Mouse (Mus musculus): ENCODE measurements around the gene Mylk2.

Mylk2 gene

DNA sequence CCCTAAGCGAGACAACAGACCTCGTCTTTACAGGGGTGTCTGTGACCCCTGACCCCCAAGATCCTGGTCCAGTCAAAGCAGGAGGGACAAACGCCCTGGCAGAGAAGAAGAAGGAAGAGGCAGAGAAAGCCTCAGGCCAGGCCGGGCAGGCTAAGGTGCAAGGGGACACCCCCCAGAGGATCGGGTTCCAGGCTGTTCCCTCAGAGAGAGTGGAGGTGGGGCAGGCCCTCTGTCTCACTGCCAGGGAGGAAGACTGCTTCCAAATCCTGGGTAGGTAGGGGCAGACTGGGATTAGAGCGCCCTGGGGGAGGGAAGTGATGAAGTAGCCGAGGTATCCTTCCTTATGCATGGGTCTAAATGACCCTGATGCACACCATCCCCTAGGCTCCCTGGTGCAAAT, 2.3 kb downstream of the Mylk2 start:
- in situ Hi-C loops (cut with MseI, MboI), result loop anchor here in 1 of 2 experiments (10.0 kb wide), 1 partner anchor 231 kb away; no protein-coding TSS in a partner anchor

DNA sequence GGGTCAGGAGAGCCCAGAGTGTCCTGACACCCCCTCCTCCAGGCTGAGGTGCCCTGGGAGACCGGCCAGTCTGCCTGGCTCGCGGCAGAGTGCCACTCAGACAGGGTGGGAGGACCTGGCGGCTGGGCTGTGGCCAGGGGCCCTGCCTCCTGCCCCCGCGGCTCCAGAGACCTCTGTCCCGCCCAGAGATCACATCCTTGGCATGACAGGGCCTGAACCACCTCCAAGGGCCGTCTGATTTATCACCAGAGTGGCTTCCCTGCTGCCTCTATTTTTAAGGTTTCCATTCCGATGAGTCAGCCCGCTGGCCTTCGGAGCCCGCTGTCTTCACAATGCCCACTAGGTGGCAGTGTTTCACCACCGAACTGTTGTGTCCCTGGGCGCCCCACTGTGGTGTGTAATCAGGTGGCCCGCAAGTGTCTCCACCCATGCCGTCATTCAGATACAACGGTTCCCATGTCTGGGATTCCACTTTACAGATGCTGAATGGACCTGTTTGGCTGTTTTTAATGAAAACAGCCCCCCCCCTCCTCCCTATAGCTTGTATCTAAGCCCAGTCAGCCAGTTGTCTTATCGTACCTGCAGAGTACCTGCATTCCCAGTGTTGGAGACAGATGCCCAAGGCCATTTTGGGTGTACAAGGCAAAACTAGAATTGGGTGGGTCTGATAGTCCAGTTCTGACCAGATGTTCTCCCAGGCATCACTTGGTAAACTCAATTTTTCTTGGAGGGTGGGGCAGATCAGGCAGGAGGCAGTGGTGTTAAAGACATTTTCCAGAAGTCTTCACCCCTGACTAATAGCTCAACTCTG, 3.4 kb downstream of the Mylk2 start:
- in situ Hi-C loops (cut with MseI, MboI), result loop anchor here in 1 of 2 experiments (10.0 kb wide), 1 partner anchor 230 kb away; no protein-coding TSS in a partner anchor

DNA sequence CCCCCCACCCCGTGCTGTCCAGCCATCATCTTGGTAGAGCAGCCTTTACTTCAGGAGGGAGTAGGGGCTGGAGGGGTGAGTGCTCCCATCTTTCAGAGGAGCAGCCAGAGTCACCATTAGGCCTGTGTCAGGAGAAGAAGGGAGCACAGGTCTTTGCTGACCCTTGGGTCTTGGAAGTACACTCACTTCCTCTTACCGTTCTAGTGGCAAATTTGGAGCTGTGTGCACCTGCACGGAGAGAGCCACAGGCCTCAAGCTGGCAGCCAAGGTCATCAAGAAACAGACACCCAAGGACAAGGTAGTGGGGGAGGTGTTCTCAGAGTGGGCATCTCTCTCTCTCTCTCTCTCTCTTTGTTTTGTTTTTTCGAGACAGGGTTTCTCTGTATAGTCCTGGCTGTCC, 4.3 kb downstream of the Mylk2 start:
- in situ Hi-C loops (cut with MseI, MboI), result loop anchor here in 1 of 2 experiments (10.0 kb wide), 1 partner anchor 229 kb away; no protein-coding TSS in a partner anchor

DNA sequence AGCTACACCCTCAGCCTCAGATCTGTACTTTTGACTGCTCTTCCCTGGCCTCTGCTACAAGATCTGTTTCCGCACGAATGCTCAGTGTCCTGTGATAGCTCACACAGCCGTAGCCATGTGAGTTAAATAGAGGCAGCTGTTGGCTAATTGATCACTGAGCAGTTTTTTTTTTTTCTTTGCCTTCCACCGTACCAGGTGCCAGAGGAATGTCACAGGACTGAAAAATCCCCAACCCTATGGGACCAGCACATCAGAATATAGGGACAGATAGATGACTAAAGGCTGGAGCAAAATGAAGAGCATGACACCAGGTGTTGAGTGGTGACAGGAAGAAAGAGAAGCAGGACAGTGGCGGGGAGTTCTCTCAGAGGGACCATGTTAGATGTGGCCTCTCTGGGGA, 5.0 kb downstream of the Mylk2 start:
- in situ Hi-C loops (cut with MseI, MboI), result loop anchor here in 1 of 2 experiments (10.0 kb wide), 1 partner anchor 229 kb away; no protein-coding TSS in a partner anchor

DNA sequence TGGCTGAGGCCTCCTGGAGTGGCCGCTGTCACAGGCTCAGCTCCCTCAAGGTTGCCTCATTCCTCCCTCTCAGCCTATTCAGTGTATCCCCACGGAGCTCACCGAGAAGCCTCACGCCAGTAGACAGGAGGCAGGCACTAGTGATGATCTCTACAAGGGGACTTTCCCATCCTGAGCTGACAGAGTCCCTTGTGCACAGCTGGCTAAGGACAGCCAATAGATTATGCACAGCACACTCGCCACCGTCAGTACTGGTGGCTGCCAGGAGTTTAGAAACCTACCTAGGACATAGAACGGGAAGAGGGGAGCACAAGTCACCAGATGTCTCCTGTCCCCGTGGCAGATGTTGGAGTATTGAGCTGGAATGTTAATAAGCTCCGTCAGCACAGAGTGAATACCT, 6.5 kb downstream of the Mylk2 start:
- in situ Hi-C loops (cut with MseI, MboI), result loop anchor here in 1 of 2 experiments (10.0 kb wide), 1 partner anchor 227 kb away; no protein-coding TSS in a partner anchor

DNA sequence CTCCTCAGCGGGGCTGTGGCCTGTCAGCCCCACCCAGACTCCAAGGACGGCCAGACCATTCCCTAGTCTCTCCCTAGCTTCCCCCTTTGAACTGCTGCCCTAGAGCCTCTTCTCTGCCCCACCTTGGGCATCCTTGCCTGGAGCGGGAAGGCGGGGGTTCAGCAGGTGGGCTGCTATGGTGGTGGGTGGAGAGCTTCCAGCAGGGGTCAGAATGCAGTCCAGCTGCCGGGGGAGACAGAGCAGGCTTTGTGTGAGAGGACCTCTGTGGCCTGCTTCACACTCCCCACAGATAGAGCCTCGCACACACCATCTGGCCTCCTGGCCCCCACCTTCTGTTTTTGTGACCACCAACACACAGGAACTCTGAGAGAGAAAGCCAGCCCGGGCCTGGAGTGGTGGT, 11.2 kb downstream of the Mylk2 start:
- in situ Hi-C loops (cut with MseI, MboI), result no loop called here

DNA sequence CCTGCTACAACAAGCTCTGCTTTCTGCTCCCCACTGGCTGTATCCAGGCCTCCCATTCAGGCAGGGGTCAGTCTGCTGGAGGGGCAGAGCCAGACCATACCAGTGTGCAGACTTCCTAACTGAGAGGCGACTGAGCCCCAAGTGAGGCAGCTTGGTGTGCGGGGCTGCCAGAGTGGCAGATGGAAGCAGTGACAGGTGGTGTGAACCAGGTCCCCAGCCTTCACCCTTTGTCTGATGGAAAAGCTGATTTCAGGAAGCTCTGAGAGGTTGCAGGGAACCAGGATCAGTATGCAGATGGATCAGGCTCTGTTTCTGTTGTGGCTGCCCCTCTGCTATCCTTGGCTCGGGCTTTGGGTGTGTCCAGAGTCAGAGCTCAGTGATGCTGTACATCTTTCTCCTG, 12.5 kb downstream of the Mylk2 start:
- in situ Hi-C loops (cut with MseI, MboI), result no loop called here

DNA sequence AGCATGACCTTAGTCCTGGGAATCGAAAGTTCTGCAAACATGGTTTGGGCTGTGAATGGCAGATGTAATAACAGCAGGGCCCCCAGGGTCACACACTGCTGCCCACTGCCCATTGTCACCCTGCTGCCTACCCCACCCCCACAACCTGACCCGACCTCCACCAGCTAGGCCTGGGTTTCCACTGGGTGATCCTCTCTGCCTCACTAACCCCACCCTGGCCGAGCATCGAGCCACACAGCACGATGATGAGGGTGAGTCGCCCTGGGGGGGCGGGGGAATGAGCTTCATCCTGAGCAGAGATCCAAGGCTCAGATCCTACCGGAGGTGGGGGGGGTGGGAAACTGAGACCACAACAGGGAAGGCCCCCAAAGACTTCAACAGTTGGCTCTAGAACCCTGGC, 13.0 kb downstream of the Mylk2 start:
- in situ Hi-C loops (cut with MseI, MboI), result no loop called here

DNA sequence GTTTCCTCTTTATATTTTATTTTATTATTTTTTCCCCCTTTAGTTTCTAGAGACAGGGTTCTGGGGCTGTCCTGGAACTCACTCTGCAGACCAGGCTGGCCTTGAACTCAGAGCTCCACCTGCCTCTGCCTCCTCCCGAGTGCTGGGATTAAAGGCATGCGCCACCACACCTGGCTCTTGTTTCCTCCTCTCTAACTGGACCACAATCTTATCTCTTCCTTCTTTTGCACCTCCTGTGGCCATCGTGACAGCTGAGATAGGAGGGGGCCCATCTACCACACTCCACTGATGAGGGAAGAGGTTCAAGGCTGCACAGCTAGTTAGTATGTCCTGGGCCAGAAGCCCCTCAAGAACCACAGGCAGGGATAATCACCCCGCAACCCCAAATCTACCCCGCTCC, 13.4 kb downstream of the Mylk2 start:
- in situ Hi-C loops (cut with MseI, MboI), result no loop called here

DNA sequence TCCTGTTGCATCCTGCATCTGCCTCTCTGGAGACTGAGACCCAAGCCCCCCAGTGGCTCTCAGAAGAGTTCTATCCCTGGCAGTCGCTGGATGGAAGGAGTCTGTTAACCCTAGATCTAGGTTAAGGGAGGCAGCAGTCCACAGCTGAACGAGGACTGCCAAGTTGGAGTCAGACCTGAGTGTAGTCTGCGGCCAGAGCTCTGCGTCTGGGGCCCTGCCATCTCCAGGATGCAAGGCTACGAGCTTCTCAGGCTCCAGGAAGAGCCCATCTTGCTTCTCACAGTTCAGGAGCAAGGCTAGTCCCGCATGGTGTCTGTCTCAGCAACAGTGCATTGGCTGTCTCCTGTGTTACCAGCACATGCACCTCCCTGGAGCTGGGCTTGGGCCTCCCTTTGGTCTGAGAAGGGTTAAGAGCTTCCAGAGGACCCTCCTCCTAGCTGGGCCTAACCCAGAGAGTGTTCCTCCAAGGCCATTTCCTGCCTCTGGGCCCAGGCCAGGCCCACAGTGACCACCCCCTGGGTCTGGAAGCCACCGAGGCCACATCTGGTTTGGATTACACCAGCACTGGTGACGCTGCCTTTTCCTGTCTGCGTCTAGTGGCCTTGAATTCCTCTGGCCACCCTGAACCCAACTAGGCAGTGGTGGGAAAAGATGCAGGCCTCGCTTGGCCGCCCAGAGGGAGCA, 14.2 kb downstream of the Mylk2 start:
- in situ Hi-C loops (cut with MseI, MboI), result no loop called here

DNA sequence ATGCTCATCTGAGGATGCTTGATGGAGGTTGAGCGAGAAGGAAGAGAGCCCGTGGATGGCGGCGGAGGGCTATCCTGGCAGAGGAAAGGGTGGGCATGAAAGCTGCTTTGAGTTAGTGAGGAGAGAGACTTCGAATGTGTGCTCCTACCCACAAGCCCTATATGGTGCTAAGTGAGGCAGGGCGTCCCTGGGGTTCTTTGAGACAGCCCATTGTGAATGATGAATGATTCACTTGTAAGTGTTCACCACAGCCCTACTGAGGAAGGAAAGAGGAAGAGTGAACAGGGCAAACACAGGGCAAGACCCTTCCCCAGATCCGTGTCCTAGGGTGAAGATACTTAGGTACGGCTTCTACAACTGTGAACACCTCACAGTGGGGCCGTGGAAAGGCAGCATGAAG, 15.7 kb downstream of the Mylk2 start:
- in situ Hi-C loops (cut with MseI, MboI), result no loop called here

DNA sequence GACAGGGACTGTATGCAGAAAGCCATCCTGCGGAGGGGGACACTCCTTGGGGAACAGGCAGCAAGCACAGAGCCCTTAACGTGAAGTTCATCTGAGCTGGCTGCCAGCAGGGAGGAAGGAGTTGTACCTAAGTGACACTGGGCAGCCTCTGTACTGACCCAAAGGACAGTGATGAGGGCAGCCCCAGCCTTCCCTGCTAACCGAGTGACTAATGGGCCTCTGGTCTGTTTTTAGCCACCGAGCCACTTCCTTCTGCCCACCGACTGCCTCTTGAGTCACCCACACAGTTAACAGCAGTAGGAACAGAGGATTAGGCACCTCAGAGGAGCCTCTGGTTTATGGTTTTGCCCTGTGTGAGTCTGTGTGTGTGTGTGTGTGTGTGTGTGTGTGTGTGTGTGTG, 16.2 kb downstream of the Mylk2 start:
- in situ Hi-C loops (cut with MseI, MboI), result no loop called here

DNA sequence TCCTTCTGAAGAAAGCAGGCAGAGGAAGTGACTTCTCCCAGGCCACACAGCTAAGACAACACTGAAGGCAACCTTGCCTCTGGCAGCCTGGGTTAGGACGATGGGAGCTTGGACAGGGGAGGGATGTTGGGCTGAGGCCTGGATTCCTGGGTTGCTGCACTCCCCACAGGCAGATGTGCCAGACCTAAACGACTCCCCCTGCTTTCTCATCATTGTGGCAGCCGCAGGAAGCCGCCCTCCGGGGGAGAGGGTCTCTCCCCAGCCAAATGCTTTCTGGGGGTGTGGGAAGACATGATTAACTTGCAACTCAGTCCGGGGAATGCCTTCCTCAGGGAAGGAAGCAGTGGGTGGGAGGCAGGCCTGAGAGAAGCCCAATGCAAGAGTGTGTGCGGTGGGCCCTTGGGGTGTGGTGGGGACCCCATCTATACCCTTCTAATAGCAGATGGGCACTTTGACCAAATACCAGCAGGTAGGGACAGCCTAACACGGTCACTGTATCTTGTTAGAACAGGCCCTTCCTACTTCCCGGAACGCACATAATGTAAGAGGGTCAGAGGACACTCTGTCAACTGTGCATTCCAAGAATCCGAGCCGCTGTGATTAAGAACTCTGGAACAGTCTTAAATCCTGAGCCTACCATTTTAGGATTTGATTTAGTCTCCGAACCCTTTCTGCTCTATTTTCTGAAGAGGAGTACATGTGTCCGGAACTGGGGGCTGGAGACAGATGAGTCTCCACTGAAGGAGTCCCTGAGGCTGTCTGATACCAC, 17.3 kb downstream of the Mylk2 start:
- in situ Hi-C loops (cut with MseI, MboI), result no loop called here

DNA sequence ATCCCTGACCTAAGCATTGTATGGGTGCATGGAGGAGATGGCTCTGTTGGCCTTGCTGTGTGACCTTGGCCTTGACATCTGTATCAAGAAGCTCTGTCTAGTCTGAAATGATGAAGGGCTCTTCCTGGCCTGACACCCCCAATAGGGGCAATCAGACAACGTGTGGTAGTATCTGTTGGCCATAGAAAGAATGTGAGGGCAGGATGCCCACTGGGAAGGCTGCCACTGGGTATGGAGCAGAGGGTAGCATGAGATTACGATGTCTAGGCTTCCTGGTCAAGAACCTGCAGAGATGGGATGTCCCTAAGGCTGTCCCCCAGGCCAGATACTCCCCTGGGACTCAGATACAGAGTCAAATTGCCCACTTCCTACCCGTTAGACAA, 17.8 kb downstream of the Mylk2 start:
- in situ Hi-C loops (cut with MseI, MboI), result no loop called here

DNA sequence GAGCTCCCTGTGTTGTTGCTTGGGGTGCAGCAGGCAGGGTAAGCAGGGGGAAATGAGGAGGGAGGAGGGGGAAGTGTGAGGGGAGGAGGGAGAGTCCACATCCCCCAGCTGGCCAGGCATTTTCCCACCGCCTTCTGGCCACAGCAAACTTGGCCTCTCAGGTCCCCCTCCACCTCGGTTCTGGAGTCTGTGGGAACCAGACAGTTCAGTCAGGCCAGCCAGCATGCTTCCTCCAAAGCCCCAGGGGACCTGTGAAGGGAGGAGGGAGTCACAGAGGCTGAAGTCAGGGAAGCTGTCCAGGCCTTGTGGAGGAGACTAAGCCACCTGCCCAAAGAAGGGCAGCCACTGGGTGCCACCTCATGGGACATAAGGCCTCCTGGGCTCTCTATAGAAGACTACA, 19.1 kb downstream of the Mylk2 start:
- in situ Hi-C loops (cut with MseI, MboI), result no loop called here

DNA sequence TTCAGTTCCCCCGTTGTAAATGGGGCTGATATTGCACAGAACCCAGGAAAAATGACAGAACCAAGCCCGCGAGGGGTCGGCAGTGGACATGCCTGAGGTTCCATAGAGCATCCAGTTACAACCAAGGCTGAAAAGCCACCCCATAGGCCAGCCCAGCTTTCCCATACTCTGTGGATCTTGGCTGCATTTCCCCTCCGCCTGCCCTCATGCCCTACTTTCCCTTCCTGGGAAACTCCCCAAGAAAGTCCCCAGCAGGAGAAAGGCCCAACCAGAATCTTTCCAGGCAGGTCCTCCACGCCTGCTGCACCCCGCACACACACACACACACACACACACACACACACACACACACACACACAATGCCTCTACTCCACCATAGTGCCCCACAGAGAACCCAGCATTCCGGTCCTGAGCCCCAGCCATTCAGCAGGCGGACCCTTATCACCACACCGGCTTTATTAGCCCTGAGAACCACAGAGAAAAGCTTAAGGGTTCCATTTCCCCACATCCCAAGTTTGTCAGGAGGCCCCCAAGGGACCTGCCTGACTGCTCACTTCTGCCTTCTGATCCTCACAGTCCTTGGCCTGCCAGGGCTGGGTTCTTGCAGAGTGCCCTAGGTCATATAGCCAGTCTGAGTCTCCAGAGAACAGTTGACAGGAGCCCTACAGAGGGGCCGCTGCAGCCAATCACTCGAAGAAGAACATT, 20.5 kb downstream of the Mylk2 start:
- in situ Hi-C loops (cut with MseI, MboI), result no loop called here

DNA sequence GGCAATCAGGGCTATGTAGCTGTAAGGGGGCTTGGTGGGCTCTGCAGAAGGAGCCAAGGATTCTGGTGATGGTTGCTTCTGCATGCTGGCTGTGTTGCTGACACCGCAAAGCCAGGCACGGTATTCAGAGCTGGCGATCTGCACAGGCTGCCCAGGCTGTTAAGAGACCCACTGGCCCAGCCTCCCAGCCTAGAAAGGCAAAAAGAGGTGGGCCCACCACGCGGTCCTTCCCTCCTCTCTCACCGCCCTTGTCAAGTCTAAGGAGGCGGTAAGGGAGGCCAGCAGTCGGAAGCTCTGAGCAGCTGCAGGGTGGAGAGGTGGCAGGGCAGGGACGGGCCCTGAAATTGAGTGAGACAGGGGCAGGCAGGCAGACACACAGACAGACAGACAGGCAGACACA, 21.9 kb downstream of the Mylk2 start, which contains the start of gene Foxs1:
Gene Foxs1 (minus strand): TSS at position 161 of the 400 bp plus-strand sequence.
- in situ Hi-C loops (cut with MseI, MboI), result no loop called here

DNA sequence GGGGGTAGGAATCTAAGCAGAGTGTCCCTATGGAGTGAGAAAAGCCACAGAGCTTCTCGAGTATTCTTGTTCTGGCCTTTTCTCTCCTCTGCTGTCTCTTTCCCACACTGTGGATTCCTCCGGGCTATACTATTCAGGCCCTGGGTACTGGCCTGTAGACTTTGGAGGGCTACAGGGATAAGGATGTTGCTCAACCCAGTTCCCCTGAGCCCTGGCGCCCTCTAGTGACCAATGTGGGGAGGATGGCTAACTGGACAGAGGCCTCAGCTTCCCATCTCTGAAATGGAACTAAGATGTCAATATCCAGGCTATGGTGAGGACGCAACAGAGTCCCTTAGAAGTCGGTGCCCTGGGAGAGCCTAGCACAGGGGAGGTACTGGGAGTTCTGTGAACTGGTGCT, 22.5 kb downstream of the Mylk2 start:
- in situ Hi-C loops (cut with MseI, MboI), result no loop called here

DNA sequence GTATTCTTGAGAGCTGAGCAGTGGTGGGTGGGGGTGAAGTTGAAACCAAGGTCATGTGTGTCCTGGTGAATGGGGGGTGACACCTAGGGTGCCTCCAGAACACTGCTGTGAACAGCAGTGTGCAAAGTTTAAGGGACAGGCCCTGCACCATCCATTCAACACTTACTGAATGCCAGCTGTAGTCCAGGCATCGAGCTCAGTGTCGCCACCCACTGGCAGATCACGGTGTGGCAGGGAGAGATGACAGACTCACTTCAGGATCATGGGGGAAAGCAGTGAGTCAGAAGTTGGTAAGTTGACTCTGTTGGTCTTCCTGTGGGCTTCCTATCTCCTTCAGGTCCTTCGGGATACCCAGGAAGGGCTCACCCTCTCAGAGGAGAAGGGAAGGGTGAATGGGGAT, 28.7 kb downstream of the Mylk2 start:
- in situ Hi-C loops (cut with MseI, MboI), result no loop called here

DNA sequence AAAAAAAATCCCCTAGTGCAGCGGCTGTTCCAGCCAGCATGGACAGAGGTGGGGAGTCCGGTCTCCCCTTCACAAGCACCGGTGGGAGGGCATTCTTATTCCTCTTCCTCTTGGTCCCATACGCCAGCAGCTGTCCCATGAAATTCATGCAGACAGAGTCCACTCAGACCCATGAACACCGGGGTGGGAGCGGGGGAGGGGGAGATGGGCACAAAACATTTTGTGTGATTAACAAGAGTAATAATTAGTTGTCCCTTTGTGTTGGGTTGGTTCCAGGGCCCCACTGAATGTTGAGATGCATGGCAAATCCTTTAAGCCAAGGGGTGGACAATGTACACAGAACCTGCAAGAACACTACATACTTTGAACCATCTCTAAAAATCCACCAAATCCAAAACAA, 30.0 kb downstream of the Mylk2 start:
- in situ Hi-C loops (cut with MseI, MboI), result no loop called here

DNA sequence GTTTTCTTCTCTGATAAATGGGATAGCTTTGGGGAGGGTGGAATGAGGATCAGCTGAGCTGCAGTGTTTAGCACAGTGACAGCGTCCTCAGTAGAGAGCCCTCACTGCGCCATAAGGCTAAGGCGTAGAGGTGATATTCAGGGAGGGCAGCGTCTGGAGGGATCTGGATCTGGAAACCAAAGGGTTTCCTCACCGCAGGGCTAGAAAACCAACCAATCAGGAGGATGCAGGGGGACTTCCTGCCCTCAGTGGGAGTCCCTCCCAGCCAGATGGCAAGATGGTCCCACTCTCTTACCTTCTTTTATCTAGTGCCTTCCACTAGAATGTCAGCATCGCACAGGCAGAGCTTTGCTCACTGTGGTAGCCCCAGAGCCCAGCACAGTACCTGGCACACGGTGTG, 30.6 kb downstream of the Mylk2 start:
- in situ Hi-C loops (cut with MseI, MboI), result no loop called here

All from mouse trophoblast stem cell (cell line).